Mouse (Mus musculus) cerebellum, adult 2 months (tissue): Measurements from ENCODE around the gene Ank2.

Source experiments
- CTCF ChIP-seq: fragments of 200-500 bp; IDR thresholded peaks from 2 replicates; pipeline ENCODE4 v1.5.1; 2011; ENCODE audit warnings: low read depth, mild to moderate bottlenecking, control low read depth, low read length, moderate library complexity, borderline replicate concordance; ENCODE audit not compliant: insufficient read depth
- POLR2A ChIP-seq: fragments of 200-500 bp; IDR thresholded peaks from 2 replicates; pipeline ENCODE4 v1.6.1; 2011; ENCODE audit warnings: low read length, control low read depth, borderline replicate concordance; ENCODE audit not compliant: insufficient read depth

DNA sequence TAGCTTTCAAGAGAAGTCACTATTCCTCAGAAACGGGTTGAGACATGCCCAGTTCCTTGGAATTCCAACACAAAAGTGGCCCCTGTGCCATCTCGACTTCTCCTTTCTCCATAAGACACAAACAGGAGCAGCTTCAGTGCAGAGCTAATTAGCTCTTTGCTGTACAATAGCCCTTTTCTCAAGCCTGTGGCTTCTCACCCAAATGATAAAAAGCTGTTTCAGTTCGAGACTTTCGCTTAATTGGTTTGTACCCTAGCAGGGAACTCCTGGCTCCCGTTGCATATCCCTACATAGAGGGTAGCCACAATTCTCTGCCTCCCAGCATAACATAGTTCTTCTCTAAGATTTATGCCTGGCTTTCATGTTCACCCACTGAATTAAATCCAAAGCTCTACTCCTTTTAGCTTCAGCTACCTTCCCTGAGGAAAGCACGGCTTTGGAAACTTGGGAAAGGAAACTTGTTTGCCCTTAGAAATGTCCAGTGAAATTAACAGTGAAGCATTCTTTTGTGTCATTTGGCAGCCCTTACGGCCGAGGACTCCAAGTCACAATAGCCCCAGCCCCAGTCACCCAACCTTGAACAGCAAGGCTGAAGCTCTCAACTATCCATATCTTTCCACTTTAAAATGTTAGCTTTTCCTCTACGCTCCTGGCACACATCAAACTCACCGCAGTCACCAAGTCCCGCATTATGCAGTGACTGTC, 123.0 kb downstream of the Ank2 start:
- TF ChIP-seq CTCF (no peak), POLR2A (no peak)
